Mouse (Mus musculus): Measurements from ENCODE around the gene Spns3.
A peak's percentile ranks its signal among the peaks of the same experiment; 100 is the strongest.
"Not testable (repeated sequence)": the region's sequence is repeated elsewhere in the genome, so short reads cannot be mapped to it uniquely, and the experiment has no call there.

The Spns3 gene

GRCm38 (mm10) chr11:72556953-72557352 is 6.6 kb upstream of the Spns3 start:
- no peak for DNase-seq

- no peak for DNase-seq
These were observed 6.2 kb upstream of the Spns3 start for GRCm38 (mm10) chr11:72556470-72556869.

- DNase-seq = no peak
These were observed 1.3 kb upstream of the Spns3 start for GRCm38 (mm10) chr11:72551531-72552105.

- DNase-seq = no peak
These were observed 3.1 kb downstream of the Spns3 start for GRCm38 (mm10) chr11:72547181-72547580.

GRCm38 (mm10) chr11:72544716-72545115 is 5.6 kb downstream of the Spns3 start:
- no peak for DNase-seq

- DNase-seq = not testable (repeated sequence)
These were observed 6.6 kb downstream of the Spns3 start for GRCm38 (mm10) chr11:72543692-72544091.

GRCm38 (mm10) chr11:72542586-72542985 is 7.7 kb downstream of the Spns3 start:
- DNase-seq = no peak

GRCm38 (mm10) chr11:72541928-72542327 is 8.4 kb downstream of the Spns3 start:
- no peak for DNase-seq

GRCm38 (mm10) chr11:72540437-72540836 is 9.9 kb downstream of the Spns3 start:
- DNase-seq = no peak

GRCm38 (mm10) chr11:72538811-72539210 is 11.5 kb downstream of the Spns3 start:
- DNase-seq = no peak

GRCm38 (mm10) chr11:72538037-72538755 is 12.1 kb downstream of the Spns3 start:
- no peak for DNase-seq

- no peak for DNase-seq
These were observed 12.8 kb downstream of the Spns3 start for GRCm38 (mm10) chr11:72537503-72537902.

- DNase-seq = no peak
These were observed 14.8 kb downstream of the Spns3 start for GRCm38 (mm10) chr11:72535519-72535918.

- no peak for DNase-seq
These were observed 17.4 kb downstream of the Spns3 start for GRCm38 (mm10) chr11:72532890-72533289.

- DNase-seq = no peak
These were observed 18.7 kb downstream of the Spns3 start for GRCm38 (mm10) chr11:72531632-72532031.

- no peak for DNase-seq
These were observed 19.2 kb downstream of the Spns3 start for GRCm38 (mm10) chr11:72531144-72531543.

GRCm38 (mm10) chr11:72526190-72526589 is 24.1 kb downstream of the Spns3 start:
- no peak for DNase-seq

- DNase-seq = no peak
These were observed 26.6 kb downstream of the Spns3 start for GRCm38 (mm10) chr11:72523711-72524110.

- peak; percentile 46 for DNase-seq
These were observed 27.7 kb downstream of the Spns3 start for GRCm38 (mm10) chr11:72522616-72523041.

- DNase-seq = no peak
These were observed 28.4 kb downstream of the Spns3 start for GRCm38 (mm10) chr11:72521598-72522541.

- no peak for DNase-seq
These were observed 30.4 kb downstream of the Spns3 start for GRCm38 (mm10) chr11:72519895-72520294.

GRCm38 (mm10) chr11:72519189-72519588 is 31.1 kb downstream of the Spns3 start:
- DNase-seq = no peak

- no peak for DNase-seq
These were observed 31.9 kb downstream of the Spns3 start for GRCm38 (mm10) chr11:72518449-72518848.

- DNase-seq = no peak
These were observed 35.3 kb downstream of the Spns3 start for GRCm38 (mm10) chr11:72514967-72515366.

Measured in right cerebral cortex, postnatal 25 days (tissue).